Mouse (Mus musculus): ENCODE results near the gene Gm14288. TPM values are rescaled to one million over a fixed set of nuclear protein-coding genes. Genes with fewer than 3 reads are reported as not detected.

Gene Gm14288
- polyA plus RNA-seq (2014; fragmentation: Illumina TruSeq; extraction: RNeasy Lipid Tissue Mini Kit (QIAGEN cat#74804); ENCODE audit: insufficient read depth, low read depth, low replicate concordance): 1.6 TPM

DNA sequence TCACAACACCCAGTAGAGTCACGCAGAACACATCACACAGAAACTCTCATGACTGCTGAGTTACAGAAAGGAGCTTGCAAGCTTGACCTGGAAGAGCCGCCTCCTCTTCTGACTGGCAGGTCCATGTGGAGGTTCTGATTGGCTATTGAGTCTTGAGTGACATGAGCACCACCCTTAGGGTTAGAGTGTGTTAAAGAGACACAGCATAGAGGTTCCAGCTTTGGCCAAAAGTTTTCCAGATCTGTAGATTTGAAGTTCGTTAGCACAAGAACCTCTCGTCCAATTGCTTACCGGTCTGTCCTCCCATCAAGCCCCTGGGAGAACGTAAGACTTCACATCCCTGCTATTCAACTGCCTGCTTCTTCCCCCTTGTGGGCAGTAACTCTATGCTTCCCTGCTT lies at the start of gene Gm14288:
Gene Gm14288 (minus strand): TSS at position 101 of the 400 bp plus-strand sequence.

GRCm38 (mm10) chr2:175741237-175741636 lies 59.7 kb downstream of the Gm14288 start, which contains the start of gene Gm2007:
TSS of gene Gm2007 (plus strand) at chr2:175741537.

Other genes starting within 250 kb of the Gm14288 start
- not detected for gene Gm11007, start 157.1 kb downstream of the Gm14288 start, polyA plus RNA-seq (2014; fragmentation: Illumina TruSeq; extraction: RNeasy Lipid Tissue Mini Kit (QIAGEN cat#74804); ENCODE audit: insufficient read depth, low read depth, low replicate concordance)
- gene Zfp969, start 97.4 kb downstream of the Gm14288 start, polyA plus RNA-seq (2014; fragmentation: Illumina TruSeq; extraction: RNeasy Lipid Tissue Mini Kit (QIAGEN cat#74804); ENCODE audit: insufficient read depth, low read depth, low replicate concordance): not detected
- gene Gm2007, start 59.6 kb downstream of the Gm14288 start, polyA plus RNA-seq (2014; fragmentation: Illumina TruSeq; extraction: RNeasy Lipid Tissue Mini Kit (QIAGEN cat#74804); ENCODE audit: insufficient read depth, low read depth, low replicate concordance): not detected
- 3.5 TPM for gene Gm6710, start 68.1 kb upstream of the Gm14288 start, polyA plus RNA-seq (2014; fragmentation: Illumina TruSeq; extraction: RNeasy Lipid Tissue Mini Kit (QIAGEN cat#74804); ENCODE audit: insufficient read depth, low read depth, low replicate concordance)
- gene Zfp966, start 130.0 kb upstream of the Gm14288 start, polyA plus RNA-seq (2014; fragmentation: Illumina TruSeq; extraction: RNeasy Lipid Tissue Mini Kit (QIAGEN cat#74804); ENCODE audit: insufficient read depth, low read depth, low replicate concordance): 1.8 TPM
- gene Gm2026, start 164.2 kb upstream of the Gm14288 start, polyA plus RNA-seq (2014; fragmentation: Illumina TruSeq; extraction: RNeasy Lipid Tissue Mini Kit (QIAGEN cat#74804); ENCODE audit: insufficient read depth, low read depth, low replicate concordance): 3.2 TPM

Data from lung, adult 10 weeks (tissue).